Mouse (Mus musculus) NIH3T3 (cell line): ENCODE data around the gene Abcc12.

Experiments used
- DNase-seq: peaks from one replicate; pipeline ENCODE4 v3.0.0-alpha.2; 2012; ENCODE audit warnings: low read depth

Gene Abcc12

GRCm38 (mm10) chr8:86580458-86580857 is at the start of gene Abcc12:
TSS of gene Abcc12 (minus strand) at chr8:86580686.
- no peak for DNase-seq

- no peak for DNase-seq
Measured at GRCm38 (mm10) chr8:86630212-86630611, 49.7 kb upstream of the Abcc12 start.

DNA sequence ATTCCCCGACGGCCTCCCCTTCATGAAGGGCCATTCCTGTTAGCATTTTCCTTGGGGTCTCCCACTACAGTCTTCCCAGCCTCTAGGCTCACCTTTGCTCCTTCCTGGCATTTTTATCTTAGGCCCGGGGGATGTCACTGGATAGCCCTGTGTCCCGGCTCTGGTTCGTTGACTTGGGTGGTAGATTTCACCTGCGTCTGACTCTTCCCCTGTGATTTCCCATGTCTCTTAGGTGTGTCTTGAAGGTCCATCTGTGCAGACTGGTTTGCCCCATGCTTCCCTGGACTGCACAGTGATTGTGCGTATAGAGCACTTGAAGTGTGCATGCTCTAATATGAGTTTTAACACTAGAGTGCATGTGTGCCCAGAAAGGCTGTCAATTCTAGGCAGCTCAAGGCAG is 44.4 kb upstream of the Abcc12 start:
- DNase-seq: peak; percentile 5

DNA sequence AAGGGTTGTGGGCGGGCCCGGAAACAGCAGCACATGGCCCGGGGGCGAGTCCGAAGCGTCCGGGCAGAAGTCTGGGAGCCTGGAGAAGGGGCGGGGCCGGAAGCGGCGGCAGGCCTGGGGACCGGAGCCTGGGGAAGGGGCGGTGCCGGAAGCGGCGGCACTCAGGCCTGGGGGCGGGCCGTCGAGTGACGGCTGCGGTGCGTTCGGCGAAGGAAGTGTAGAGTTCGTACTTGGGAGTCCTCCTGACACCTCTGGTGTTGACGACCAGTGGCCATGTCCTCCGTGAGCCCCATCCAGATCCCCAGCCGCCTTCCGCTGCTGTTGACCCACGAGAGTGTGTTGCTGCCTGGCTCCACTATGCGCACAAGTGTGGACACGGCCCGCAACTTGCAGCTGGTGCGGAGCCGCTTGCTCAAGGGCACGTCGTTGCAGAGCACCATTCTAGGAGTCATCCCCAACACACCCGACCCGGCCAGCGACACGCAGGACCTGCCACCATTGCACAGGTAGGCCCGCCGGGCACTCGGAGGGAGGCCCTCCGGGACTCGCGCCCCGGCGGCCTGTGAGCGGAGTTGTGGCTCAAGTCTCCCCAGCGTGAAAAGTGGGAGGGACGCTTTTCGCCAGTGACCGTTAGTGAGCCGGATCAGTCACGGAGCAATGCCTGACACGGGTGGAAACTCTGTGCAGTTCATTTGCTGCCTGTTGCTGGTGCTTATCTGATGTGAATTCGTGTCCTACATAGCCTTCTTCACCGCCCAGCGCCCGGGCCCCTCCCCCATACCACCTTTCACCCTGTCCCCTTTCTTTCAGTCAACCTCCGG is 43.6 kb upstream of the Abcc12 start, which contains the start of gene Lonp2:
Gene Lonp2 (plus strand): TSS at position 133 of the 821 bp plus-strand sequence.
- DNase-seq: peak; percentile 98

DNA sequence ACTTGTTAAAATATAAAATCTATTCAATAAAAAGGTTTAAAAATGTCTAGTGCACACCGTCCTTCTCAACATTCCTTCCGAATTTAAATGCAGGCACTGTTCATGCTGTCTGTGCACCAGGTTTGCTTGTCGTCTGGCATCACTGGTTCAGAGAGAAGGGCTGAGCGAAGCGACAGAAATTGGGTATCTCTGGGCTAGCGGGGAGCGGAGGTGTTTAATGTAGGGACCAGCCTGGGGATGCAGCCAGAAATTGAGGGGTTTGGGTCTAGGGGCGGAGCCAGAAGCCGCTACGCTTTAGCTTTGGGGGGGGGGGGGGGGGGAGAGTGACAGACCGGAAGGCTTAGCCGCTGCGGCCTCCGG is 43.0 kb upstream of the Abcc12 start:
- no peak for DNase-seq

DNA sequence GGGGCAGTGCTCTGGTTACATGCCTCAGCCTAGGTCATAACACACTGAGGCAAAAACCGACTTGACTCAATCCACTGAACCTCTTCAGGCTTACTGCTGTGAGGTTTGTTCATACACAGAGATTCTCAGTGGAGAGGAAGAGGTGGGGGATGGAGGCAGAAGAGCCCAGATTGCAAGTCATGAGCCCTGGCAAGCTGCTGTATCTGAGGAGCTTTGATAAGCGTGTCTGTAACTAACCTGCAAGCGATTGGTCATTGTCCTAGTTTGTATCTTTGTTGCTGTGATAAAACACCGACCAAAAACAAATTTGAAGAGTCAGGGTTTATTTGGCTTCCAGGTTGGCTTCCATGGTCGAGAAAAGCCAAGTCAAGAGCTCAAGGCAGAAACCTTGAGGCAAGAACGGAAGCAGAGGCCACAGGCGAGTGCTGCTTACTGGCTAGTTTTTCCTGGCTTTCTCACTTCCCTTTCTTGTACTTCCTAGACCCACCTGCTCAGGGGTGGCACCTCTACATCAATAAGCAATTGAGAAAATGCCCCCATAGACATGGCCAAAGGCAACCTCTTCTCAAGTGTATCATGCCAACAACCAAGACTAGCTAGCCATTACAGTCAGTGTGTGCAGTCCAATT is 37.4 kb upstream of the Abcc12 start:
- DNase-seq: no peak

DNA sequence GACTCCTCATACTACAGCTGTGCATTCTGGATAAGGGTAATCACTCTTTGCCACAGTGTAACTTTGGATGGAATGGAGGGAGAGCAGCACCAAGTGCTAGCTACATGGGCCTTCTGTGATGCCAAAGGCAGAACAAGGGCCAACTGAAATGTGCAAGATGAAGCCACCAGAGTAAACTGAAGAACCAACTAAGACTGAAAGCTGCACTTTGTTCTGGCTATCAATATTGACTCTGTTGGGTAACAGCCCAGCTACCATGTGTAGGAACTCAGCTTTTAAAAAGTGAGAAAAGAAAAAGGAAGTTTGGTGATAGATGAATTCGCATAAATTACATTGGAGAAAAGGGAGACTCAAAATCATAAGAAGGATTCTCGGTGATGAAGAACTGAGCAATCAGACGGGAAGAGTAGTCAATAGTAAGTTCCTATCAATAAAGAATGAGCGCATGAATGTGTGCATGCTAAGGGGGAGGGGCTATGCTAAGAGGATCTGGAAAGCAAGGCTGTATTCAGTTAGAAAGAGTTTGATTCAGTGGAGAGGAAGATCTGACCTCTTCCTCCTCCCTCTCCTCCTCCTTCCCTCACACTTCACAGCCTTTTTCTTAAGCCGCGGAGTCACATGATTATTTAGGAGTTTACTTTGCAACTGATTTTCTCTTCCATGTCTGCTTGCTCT is 34.7 kb upstream of the Abcc12 start:
- no peak for DNase-seq

- DNase-seq: no peak
Measured at GRCm38 (mm10) chr8:86613798-86614197, 33.3 kb upstream of the Abcc12 start.

GRCm38 (mm10) chr8:86604676-86605075 is 24.2 kb upstream of the Abcc12 start:
- no peak for DNase-seq

DNA sequence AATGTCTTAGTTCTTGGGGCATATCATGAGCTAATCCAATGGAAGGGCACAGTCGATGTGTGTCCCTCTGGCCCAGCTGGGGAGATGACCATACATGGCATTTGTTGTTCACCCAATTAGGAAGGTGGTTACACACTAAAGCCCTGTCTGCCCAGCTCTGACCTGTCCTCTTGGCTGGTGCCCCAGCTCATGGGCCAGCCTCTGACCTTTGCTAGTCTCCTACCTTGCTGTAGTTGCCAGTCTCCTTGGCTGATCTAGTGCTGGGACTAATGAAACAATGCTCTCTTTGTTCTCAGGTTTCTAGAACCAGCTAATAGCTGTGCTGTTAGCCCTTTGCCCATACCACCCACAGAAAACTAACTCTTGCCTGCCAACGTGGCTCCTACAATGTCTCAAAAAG is 22.7 kb upstream of the Abcc12 start:
- DNase-seq: no peak

GRCm38 (mm10) chr8:86600311-86600710 is 19.8 kb upstream of the Abcc12 start:
- DNase-seq: no peak

- DNase-seq: no peak
Measured at GRCm38 (mm10) chr8:86599299-86599698, 18.8 kb upstream of the Abcc12 start.

DNA sequence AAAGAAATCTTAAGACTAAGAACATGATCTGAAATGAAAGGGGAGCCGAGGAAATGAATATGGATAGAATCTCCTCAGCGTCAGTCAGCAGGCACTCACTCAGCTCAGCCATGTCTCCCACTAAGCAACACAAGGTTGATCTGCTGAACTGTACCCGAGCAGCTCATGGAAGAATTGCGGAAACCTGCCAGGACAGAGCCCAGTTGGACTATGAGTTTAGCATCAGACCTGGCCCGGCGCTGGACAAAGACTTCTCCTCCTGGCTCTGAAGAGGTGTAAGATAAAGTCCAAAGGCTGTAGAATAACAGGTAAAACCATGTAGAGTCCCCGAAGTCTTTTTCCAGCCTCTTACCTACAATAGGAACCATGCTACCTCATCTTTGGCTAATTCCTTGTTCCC is 17.2 kb upstream of the Abcc12 start:
- DNase-seq: no peak

- peak; percentile 21 for DNase-seq
Measured at GRCm38 (mm10) chr8:86595671-86596070, 15.2 kb upstream of the Abcc12 start.

DNA sequence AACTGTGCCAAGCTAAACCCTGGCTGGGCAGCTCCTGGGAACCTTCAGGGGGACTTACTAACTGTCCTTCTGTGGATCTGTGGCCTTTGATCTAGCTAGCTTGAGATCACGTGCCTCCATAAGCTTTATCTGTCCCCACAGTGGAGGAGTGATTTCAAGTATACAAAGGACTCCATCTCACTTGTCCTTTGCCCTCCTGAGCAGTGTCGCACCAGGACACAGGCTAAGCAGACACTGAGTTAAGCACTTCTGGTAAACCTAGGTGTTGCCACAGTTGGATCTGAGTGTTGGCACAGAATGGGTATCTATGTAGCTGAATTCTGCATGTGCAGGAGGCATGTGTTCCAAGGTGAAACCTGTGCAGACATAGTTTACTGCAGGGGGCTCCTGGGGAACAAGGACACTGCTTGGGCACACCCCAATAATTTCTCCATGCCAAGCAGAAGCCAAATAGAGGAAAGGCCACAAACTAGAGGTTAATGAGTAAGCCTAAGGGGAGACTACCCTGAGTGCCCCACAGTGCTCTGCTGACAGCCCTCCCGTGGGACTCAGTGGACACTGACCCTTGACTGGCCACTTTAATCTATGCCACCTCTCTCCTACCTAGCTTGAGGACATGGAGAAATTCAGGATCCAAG is 13.8 kb upstream of the Abcc12 start:
- no peak for DNase-seq

GRCm38 (mm10) chr8:86593099-86593498 is 12.6 kb upstream of the Abcc12 start:
- DNase-seq: no peak

DNA sequence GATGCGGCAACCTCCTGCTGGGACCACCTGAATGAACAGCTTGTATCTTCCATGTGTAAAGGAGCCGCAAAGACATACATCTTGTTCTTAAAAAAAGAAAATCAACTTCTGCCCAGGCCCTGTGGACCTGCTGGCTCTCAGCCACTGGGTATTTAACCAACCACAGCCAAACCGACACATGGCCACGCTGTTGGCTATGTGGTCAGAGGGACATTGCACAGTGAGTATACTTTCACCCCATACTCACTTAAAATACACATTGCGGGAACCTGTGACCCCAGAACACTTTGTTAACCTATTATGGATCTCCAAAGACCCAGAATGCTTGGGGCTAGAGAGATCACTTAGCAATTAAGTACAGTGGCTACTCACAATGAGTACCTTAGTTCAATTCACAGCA is 7.9 kb upstream of the Abcc12 start:
- no peak for DNase-seq

GRCm38 (mm10) chr8:86586642-86587041 is 6.2 kb upstream of the Abcc12 start:
- peak; percentile 54 for DNase-seq

DNA sequence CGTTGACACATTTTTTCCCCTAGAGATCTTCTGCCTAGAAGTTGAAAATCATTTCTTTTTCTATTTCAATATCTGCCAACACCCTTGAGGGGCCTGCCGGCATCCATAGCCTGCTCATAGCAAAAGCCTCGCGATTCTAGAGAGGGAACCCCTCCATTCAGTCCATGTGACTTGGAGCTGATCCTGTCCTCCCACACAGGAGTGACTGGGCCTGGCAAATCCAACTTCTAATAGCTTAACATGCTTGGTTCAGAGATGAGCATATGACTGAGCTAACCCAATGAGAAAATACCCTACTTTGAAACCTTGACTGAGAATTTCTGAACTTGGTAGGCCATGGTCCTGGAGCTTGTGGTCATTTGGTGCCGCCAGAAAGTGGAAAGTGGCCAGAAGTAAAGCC is 5.6 kb upstream of the Abcc12 start:
- peak; percentile 49 for DNase-seq

DNA sequence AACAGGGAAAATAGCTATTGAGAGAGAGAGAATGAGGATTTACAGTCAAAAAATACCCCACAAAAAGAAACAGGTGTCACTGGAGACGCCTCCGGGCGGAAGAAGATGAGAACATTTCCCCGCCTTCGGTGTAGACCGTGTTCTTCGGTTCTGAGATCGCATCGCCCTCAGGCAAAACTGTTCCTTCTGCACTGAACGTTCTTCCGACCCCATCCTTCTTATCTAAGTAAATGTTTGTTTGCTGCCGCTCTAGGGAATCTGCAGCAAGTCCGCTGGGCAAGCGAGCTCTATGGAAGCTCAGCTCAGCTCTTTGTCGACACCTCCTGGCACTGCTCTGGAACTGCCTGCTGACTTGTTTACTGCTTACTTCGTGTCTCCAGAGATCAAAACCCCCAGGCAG is 5.0 kb upstream of the Abcc12 start:
- peak; percentile 89 for DNase-seq

DNA sequence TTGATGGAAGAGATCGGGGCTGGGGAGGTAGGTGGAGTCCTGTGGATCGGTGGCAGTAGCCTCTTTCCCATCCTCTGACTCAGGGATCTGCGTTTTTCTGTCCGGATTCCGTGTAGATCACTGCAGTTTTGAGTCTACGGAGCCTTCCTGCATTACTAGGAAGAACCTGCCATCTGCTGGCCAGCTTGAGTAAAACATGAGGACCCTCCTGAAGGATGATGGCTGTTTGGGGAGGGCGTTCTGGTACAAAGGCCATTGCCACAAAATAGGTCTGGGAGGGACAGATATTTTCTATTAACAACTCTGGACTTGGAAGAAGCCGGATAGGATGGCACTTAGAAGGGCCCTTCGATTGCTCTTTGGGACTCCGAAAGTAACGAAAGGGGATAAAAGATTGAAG is 4.6 kb upstream of the Abcc12 start:
- DNase-seq: peak; percentile 91

GRCm38 (mm10) chr8:86581921-86582331 is 1.4 kb upstream of the Abcc12 start:
- DNase-seq: peak; percentile 46

- DNase-seq: no peak
Measured at GRCm38 (mm10) chr8:86578693-86579092, 1.8 kb downstream of the Abcc12 start.
